Mouse (Mus musculus) MN1 (cell line): ENCODE measurements around the gene Ccdc57.
"Not testable (repeated sequence)": the region's sequence is repeated elsewhere in the genome, so short reads cannot be mapped to it uniquely, and the experiment has no call there.

Source experiments
- DNase-seq: peaks from one replicate; pipeline ENCODE4 v3.0.0-alpha.2; 2016; ENCODE audit warnings: low spot score

Ccdc57 gene

DNA sequence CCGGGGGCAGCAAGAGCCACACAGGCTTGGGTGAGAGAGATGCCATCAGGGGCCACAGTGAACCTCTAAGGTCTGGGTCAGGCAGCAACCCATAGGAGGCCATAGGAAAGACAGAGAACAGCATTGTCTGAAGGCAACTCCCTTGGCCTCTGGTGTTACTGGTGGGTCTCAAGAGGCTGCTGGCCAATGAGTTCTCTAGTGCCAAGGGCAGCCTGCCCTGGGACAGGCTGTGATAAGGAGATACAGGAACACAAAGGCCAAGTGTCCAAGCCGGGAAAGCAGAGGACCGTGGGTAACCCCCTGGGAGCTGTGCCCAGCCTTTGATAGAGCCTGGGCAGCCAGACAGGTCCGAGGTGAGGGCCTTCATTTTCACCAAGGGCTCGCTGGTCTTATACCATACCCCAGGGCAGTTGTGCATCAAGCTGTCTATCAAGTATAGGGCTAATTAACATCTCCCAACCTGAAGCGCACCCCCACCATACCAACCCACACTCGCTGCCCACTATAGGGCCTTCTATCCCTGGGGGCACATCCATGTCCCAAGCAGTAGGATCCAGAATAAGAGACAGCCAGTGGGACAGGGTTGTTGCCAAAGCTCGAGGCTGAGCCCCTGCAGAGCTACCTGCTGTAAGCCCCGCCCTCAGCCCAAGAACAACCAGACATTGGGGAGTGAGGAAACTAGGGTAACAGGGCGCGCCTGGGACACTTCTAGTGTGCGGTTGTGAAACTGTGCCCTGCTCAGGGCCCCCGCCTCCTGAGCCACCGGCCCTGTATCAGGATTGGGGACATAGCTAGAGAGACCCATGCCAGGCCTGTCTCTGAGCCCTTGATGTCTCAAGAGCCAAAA lies 111.4 kb downstream of the Ccdc57 start:
- DNase-seq, result peak; percentile 77

DNA sequence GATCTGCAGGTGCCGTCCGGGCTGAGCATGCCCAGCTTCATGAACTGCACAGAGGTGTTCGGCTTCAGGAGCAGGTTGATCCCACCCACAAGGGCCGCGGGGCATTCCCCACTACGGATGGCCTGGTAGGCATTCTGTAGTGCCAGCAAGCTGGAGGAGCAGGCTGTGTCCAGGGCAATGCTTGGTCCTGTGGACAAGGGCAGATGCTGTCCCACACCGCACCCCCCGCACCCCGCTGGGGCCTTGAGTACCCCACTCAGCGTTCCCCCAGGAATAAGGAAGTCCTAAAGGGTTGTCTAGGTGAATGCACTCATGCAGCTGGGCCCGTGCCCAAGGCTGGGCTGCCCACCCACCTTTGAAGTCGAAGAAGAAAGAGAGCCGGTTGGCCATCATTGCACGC lies 112.1 kb downstream of the Ccdc57 start:
- no peak for DNase-seq

DNA sequence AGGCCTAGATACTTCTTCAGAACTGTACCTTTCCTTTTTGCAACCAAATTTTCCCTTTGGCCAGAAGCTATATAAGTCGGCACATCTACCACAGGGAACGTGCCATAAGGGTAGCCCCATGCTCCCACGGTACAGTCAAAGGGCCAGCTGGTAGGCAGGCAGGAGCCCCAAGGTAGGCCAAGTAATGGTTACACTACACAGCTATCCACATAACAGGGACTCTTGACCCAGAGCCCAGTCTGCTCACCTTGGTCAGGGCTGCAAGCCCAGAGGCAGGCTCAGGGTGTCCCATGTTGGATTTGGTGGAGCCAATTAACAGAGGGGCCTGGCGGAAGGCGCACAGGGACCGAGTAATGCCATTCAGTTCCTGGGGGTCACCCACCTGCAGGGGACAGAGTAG lies 113.1 kb downstream of the Ccdc57 start:
- DNase-seq, result no peak

DNA sequence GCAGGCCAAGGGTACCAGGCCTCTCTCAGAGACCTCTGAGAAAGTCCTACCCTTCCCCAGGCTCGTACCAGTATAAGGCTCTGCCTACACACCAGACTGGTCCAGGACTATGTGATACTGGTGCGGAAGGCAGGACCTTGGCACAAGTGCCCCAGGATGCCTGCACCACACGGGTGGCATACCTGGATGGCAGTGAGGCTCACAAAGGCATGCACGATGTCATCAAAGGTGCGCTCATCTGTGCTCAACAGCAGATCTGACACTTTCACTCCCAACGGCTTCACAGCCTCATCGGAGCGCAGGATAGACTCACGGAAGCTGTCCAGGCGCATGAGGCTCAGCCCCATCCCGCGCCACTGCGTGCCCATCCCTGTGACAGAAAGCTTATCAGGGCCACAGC lies 114.4 kb downstream of the Ccdc57 start:
- no peak for DNase-seq

DNA sequence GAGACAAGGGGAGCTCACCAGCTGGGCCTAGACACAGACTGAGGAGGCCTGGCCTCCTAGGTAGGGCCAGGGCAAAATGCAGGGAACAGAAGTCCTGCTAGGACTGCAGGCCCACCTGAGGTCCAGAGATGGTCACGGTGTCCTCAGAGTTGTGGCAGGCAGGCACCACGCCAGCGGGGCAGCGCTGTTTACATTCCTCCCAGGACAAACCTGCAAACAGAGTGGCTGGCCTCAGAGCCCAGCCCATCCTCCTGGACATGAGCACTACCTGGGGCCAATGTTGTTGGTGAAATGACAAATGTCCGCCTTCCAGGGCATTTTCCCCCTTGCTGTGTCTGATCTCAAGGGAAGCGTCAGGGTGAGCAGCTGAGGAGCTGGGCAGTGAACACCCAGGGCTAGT lies 115.3 kb downstream of the Ccdc57 start:
- no peak for DNase-seq

DNA sequence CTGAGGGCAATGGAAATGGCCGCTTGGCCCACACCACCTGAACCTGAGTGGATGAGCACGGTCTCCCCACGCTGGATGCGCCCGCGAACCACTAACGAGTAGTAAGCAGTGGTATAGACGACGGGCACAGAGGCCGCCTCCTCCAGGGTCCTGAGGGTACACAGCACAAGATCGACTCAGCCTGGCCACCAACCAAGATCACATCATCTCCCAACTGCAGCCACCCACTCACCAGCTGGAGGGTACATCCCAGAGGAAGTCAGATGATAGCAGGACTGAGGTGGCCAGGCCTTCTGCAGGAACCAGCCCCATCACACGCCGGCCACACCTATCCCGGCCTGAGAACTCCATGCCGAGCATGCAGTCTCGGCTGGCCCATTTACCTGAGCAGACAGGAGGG lies 120.6 kb downstream of the Ccdc57 start:
- no peak for DNase-seq

DNA sequence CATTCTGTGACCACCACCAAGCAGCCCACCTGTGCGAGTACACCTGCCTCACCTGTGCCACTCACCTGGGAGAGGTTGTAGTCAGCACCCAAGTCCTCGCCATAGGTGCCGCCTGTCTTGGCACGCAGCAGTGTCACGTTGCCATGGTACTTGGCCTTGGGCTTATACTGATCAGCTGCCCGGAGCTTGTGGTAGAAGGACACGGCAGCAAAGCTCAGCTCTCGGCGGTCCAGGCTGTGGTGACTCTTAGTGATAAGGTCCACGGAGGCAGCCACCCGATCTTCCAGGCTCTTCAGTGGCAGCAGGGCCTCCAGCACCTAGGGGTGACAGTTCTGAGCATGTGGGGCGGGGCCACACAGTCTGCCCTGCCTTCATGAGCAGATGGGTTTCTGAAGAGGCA lies 124.7 kb downstream of the Ccdc57 start:
- no peak for DNase-seq

DNA sequence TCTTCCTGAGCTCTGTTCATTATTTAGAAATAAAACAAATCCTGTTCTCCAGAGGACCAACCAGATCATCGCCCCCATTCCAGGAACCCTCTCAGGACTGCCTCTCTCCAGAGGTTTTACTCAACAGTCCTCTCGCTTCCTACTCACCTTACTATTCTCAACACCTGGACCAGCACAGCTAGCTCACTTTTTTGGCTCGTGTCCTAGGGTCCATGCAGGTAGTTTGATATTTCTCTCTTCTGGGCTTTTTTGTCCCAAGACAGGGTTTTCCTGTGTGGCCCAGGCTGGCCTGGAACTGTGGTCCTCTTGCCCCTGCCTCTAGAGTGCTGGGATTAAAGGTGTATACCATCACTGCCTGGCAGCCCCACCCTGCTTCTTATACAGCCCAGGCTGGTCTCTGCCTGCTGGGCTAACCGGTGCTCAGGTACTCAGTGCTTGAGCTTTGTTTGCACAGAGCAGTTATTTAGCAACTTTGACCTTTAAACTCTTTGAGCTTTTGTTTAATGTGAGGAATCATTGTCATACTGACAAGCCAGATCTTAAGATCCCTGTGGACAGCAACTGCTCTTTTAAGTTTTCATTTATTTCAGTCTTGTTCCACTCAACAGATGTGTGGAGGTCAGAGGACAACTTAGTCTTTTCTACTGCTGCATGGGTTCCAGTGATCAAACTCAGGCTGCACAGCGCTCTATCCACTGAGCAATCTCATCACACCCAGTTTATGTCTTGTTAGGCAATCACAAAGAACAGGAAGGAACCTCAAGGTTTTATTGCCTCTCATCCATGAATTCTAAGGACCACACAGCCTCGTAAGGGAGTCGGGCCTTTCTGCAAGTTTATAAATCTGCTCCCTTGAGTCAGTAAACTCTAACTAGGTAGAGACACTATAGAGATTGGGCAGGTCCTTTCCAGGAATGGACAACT lies 127.0 kb downstream of the Ccdc57 start:
- DNase-seq, result no peak

DNA sequence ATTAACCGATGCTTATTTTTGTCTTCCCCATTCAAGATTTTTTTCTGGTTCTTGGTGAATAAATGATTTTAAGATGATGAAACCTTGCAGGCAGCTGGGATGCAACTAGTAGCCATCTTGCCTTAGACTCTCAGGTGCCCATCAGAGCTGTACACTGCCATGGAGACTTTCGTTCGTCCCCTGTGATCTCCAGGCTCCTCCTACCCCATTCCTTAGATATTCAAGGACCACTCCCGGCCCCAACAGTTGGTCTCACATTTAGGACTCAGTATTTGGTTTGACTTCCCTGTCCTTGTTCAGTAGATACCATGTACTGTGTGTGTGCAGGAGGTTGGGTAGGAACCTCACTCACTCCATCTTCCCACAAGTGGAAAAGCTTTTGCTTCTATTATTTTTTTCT lies 127.9 kb downstream of the Ccdc57 start:
- DNase-seq, result no peak

DNA sequence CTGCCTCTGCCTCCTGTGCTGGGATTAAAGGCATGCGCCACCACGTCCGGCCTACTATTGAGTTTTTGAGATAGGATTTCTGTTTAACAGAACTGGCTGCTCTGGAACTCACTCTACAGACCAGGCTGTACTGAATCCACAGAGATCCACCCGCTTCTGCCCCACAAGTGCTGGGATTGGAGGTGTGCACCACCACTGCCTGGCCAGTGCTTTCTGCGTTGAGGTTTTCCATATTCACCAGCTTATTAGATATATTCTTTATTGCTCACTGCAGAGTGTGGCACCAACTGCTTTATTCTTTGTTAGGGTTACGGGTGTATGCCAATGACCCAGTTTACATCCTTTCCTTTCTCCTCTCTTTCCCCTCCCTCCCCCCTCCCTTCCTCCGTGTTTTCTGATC lies 128.4 kb downstream of the Ccdc57 start:
- DNase-seq, result no peak

DNA sequence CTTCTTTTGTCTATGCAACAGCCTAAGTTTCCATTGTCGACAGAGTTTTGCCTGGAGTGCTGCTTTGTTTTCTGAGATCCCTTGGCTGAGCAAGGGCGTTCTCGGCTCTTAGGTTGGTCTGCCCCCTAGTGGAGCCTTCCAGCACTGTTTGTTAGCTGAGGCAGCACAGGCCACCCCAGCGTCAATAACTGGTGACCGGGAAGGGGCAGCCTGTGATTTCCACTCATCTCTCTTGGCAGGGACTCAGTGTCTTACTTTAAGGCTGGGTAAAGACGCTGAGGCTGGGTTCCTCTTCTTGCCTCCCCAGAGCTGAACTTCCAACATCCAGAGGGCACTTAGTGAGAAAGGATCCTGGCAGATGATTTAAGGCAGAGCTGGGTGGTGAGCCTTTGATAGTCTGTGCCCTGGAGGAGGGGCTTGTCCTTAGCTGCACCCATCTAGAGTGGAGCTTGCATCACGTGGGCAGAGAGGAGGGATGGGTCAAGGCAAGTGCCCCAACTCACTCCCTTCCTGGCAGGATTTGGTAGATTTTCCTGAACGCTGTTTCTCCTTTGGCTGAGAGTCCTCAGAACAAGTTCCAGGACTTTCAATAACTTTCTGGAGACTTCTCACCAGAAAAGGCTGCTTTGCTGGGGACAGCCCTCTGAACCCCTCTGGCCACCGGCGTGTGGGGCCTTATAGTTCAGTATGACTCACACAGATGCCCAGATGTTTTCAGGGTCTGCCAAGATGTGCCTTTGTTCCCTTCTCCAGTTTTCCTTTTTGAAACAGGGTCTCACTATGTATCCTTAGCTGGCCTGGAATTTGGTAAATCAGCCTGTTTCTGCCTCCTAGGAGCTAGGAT lies 132.4 kb downstream of the Ccdc57 start:
- DNase-seq, result peak; percentile 96

DNA sequence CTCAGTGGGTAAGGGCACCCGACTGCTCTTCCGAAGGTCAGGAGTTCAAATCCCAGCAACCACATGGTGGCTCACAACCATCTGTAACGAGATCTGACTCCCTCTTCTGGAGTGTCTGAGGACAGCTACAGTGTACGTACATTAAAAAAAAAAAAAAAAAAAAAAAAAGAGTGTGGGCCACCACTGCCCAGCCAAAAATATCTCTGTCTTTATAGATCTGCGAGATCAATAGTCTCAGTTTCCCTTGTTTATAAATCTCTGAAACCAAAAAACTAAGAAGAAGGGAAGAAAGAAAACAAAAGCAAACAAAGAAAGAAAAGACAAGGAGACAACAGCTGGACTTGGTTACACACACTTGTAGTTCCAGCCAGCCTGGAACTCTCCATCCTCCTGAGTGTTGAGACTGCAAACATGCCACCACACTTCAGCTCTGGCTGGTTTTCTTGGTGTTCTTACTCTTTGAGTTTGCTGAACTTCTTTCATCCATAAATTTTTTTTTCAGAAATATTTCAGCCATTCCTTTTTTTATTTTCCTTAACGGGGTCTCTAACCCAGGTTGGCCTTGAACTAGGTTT lies 133.3 kb downstream of the Ccdc57 start:
- DNase-seq, result no peak

DNA sequence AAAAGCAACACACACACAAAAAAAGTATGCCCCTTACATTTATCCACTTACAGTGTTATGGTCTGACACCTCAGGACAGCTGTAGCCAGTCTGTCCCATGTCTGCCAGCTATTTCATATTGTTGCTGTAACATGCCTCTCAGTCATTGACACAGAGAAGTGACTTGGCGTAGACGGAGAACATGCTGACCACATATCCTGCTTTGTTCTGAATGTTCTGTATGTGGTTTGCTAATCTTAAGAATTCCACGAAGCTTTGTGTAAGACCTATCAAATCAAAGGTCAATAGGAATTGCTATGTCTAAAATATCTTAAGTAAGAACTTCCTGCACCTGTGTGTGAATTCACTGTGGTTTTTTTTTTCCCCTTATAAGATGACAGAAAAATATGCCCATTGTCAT lies 134.4 kb downstream of the Ccdc57 start:
- DNase-seq, result no peak

DNA sequence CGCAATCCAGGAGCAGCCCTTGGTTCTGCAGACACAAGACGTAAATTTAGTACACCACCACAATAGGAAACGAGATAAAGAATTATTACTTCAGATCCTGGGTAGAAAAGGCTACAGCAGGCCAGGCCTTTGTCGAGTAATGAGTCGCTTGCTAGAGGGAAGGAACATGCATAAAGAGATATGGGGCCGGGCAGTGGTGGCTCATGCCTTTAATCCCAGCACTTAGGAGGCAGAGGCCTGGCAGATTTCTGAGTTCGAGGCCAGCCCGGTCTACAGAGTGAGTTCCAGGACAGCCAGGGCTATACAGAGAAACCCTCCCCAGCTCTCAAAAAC lies 136.1 kb downstream of the Ccdc57 start:
- DNase-seq, result no peak

DNA sequence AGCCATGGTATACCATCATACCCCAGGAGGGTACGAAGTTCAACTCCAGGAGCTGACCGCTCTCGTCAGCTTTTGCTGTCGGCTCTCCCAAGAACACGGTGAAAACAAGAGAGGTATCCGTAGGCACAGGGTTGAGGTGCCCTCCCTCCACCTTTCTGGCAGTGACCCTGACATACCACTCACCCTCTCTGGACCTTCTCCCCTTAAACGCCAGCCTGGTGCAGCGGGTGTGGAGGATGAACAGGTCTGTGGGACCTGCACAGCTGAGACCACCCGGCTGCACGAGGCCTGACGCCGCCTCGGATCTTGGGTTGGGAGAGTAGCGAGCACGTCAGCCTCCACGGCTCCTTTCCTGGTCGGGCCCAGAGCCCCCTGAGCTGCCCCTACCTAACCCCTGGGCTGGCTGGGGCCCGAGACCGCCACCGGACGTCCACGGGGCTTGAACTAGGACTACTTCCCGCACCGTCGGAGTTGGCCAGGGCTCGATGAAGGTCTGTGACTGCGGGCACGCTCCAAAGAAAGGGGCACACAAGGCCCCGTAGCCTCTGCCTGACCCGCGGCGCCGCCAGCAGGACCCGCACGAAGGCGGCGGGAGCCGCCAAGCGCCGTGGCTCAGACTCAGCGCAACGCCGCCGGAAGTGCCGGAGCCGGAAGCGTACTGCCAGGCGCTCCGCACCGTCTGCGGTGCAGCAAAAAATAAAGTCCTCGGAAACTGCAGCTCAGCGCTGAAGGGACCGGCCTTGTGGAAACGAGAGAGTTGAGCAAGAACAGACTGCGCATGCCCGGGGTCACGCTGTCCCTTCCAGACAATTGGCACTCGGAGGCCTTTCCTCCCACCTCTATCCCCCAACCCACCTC lies 136.7 kb downstream of the Ccdc57 start, which contains the start of gene Dus1l:
Gene Dus1l, minus strand, starts transcription at position 648 of the 858 bp plus-strand sequence.
- peak; percentile 100 for DNase-seq

DNA sequence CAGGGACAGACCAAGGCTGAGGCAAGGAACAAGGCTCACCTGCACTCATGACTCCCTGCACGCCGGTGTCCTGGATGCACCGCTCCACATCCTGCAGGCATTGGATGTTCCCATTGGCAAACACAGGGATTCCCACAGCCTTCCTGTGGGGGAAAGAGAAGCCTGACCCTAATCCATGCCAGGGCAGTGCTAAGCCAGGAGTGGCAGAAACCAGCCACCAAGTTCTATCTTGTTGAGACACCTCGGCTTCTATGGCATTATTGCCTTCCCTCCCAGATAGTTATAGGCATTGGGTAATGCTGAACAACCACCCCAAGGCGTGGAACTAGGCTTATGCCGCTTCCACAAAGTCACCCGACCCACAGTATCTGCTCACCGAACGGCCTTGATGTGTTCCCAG lies 140.0 kb downstream of the Ccdc57 start:
- no peak for DNase-seq

DNA sequence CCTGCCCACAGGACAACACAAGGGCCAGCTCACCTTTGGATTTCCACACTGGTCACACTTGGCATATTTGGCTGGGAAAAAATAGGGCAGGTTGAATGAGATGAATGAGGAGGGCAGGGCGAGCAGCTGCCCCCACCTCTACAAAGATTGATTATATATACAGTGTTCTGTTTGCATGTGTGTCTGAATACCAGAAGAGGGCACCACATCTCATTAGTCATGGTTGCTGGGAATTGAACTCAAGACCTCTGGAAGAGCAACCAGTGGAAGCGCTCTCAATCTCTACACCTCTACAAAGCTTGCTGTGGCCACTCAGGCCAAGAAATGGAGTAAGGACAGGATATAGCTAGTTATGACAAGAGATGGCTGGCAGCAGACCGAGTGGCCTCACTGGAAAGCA lies 142.9 kb downstream of the Ccdc57 start:
- no peak for DNase-seq

DNA sequence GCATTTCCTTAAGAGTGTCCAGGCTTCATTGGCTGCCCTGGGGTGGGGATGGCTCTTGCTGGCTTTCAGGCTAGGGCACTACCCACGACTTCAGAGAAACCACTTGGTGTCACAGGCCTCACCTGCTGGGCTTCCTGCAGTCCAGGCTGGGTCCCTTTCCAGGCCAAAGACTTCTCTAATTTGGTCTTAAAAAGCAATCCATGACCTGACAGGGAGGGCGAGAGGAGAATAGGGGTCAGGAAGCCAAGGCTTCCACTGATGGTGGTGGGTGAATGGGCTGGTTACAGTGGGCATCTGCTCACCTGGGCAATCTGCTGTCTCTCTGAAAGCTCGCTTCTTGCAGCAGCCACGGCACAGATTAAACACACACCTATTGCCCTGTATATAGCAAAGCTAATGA lies 143.3 kb downstream of the Ccdc57 start:
- no peak for DNase-seq

DNA sequence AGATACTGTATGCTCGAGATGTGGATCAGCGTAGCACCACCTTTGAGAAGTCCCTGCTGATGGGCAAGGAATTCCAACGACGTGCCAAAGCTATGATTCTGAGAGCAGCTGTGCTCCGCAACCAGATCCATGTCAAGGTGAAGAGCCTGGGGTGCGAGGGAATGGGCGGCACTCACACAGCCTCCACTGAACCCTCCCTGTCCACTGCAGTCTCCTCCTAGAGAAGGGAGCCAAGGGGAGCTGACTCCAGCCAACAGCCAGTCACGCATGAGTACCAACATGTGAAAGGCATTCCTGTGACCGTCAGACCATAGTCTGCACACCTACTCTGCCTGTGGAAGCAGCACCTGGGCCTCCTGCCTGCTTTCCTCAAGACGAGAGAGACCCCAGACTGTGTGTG lies 144.2 kb downstream of the Ccdc57 start:
- DNase-seq, result not testable (repeated sequence)

DNA sequence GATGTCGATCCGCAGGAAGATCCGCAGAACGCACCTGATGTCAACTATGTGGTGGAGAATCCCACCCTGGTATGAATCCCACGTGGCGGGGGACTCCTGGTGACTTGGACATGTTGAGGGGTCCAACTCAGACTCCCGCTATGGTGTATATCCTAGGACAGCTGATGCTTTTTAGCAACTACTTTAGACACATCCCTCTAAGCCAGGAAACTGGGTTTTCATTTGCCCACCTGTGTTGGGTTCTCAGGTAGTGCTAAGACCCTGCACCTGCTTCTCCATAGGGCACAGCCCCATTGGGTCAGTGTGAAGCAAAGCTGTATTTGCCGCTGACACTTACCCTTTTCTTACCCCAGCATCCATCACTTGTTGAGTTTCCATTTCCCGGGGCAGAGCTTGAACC lies 147.5 kb downstream of the Ccdc57 start:
- no peak for DNase-seq
